Mouse (Mus musculus) erythroblast, embryonic 14.5 days (primary cell): ENCODE measurements around the gene Xpc.

Experiments used
- GATA1 ChIP-seq: IDR thresholded peaks from 2 replicates; pipeline ENCODE4 v1.6.1; 2012; ENCODE audit warnings: low read length, inconsistent platforms, mixed read lengths
- TAL1 ChIP-seq: IDR thresholded peaks from 3 replicates; pipeline ENCODE4 v1.6.1; 2012; ENCODE audit warnings: low read length, inconsistent platforms, mixed read lengths

DNA sequence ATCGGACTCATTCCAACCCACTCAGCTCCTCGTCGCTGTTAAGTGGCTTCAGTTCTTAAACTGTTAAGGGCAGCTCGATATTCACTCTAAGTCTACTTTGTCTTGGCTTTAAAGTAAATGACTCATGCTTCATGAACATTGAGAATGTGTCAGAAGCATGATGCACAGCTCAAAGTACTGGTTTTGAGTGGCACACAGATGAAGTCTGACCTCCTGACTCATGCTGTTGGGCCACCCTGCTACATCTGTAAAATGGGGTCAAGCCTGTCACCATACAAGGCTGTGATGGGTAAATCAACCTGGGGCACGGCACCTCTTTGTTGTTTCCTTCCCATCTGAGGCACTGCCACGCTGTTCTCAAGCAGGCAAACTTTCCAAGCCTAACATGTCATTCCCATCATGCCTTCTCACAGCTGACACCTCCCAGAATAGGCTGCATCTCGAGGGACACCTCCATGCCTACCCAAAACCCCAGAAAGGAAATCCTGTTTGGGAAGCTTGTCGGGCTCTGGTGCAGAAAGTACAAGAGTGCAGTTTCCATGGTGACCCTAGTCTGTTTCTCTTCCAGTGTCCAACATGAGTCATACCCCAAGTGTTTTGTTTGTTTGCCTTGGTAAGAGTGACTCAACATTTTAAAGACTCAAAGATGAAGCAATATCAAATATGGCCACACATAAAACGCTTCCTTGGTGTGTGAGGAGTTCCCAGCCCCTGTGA, 27.0 kb downstream of the Xpc start:
- TF ChIP-seq GATA1: no peak
- no peak for TF ChIP-seq TAL1
